Mouse (Mus musculus) MN1 (cell line): ENCODE data around the gene Lhx4.

ENCODE experiments used
- DNase-seq: peaks from one replicate; pipeline ENCODE4 v3.0.0-alpha.2; 2016; ENCODE audit warnings: low spot score

The Lhx4 gene

GRCm38 (mm10) chr1:155742411-155743363 is 8.8 kb downstream of the Lhx4 start:
- DNase-seq = peak; percentile 69

GRCm38 (mm10) chr1:155741988-155742387 is 9.5 kb downstream of the Lhx4 start:
- peak; percentile 63 for DNase-seq

GRCm38 (mm10) chr1:155741378-155741945 is 10.0 kb downstream of the Lhx4 start:
- DNase-seq = no peak

GRCm38 (mm10) chr1:155740622-155741377 is 10.7 kb downstream of the Lhx4 start:
- DNase-seq = no peak

GRCm38 (mm10) chr1:155737809-155738383 is 13.6 kb downstream of the Lhx4 start:
- DNase-seq = no peak

- DNase-seq = no peak
These were observed 14.3 kb downstream of the Lhx4 start for GRCm38 (mm10) chr1:155737017-155737808.

- no peak for DNase-seq
These were observed 15.2 kb downstream of the Lhx4 start for GRCm38 (mm10) chr1:155736096-155736825.

GRCm38 (mm10) chr1:155731156-155731555 is 20.3 kb downstream of the Lhx4 start:
- no peak for DNase-seq

GRCm38 (mm10) chr1:155729113-155729795 is 22.2 kb downstream of the Lhx4 start:
- no peak for DNase-seq

GRCm38 (mm10) chr1:155727830-155728229 is 23.7 kb downstream of the Lhx4 start:
- DNase-seq = no peak

GRCm38 (mm10) chr1:155725876-155726275 is 25.6 kb downstream of the Lhx4 start:
- peak; percentile 60 for DNase-seq

GRCm38 (mm10) chr1:155724301-155724700 is 27.2 kb downstream of the Lhx4 start:
- DNase-seq = no peak

- no peak for DNase-seq
These were observed 29.3 kb downstream of the Lhx4 start for GRCm38 (mm10) chr1:155722185-155722584.

GRCm38 (mm10) chr1:155721443-155721842 is 30.0 kb downstream of the Lhx4 start:
- peak; percentile 80 for DNase-seq

GRCm38 (mm10) chr1:155720006-155720405 is 31.5 kb downstream of the Lhx4 start:
- DNase-seq = no peak

- no peak for DNase-seq
These were observed 32.6 kb downstream of the Lhx4 start for GRCm38 (mm10) chr1:155718851-155719250.

- DNase-seq = no peak
These were observed 34.2 kb downstream of the Lhx4 start for GRCm38 (mm10) chr1:155717301-155717700.

- no peak for DNase-seq
These were observed 36.1 kb downstream of the Lhx4 start for GRCm38 (mm10) chr1:155715366-155715765.

- DNase-seq = no peak
These were observed 38.2 kb downstream of the Lhx4 start for GRCm38 (mm10) chr1:155713306-155713705.

GRCm38 (mm10) chr1:155704182-155704581 is 47.3 kb downstream of the Lhx4 start:
- no peak for DNase-seq
